Mouse (Mus musculus): Measurements from ENCODE around the gene Fbxl13. TPM values are rescaled to one million over a fixed set of nuclear protein-coding genes. Genes with fewer than 3 reads are reported as not detected.

Gene Fbxl13
- total RNA-seq, 2 experiments from 2014 or later, result 0.12 TPM; not detected in 1

Other genes starting within 250 kb of the Fbxl13 start
- not detected in 2 replicates for gene Ccdc146, start 221.0 kb downstream of the Fbxl13 start, total RNA-seq (2015)
- 0.51 and 0.83 TPM in 2 replicates for gene Ccdc146, start 221.0 kb downstream of the Fbxl13 start, total RNA-seq (2017)
- 9.1 and 14.7 TPM in 2 replicates for gene Fam185a, start 220.7 kb downstream of the Fbxl13 start, total RNA-seq (2015)
- gene Fam185a, start 220.7 kb downstream of the Fbxl13 start, total RNA-seq (2017), result 15.2 and 17.2 TPM in 2 replicates
- not detected in 2 replicates for gene Lrrc17, start 102.1 kb downstream of the Fbxl13 start, total RNA-seq (2015)
- gene Lrrc17, start 102.1 kb downstream of the Fbxl13 start, total RNA-seq (2017), result not detected in 2 replicates
- 51.9 and 52.8 TPM in 2 replicates for gene Armc10, start 179 bp upstream of the Fbxl13 start, total RNA-seq (2015)
- gene Armc10, start 179 bp upstream of the Fbxl13 start, total RNA-seq (2017), result 50.8 and 59.1 TPM in 2 replicates
- 5.3 and 6.9 TPM in 2 replicates for gene Napepld, start 55.8 kb upstream of the Fbxl13 start, total RNA-seq (2015)
- gene Napepld, start 55.8 kb upstream of the Fbxl13 start, total RNA-seq (2017), result 3.5 and 3.8 TPM in 2 replicates
- gene Pmpcb, start 91.5 kb upstream of the Fbxl13 start, total RNA-seq (2015), result 92.4 and 109 TPM in 2 replicates
- 96.1 and 115 TPM in 2 replicates for gene Pmpcb, start 91.5 kb upstream of the Fbxl13 start, total RNA-seq (2017)
- 143 and 148 TPM in 2 replicates for gene Dnajc2, start 139.6 kb upstream of the Fbxl13 start, total RNA-seq (2015)
- 185 and 221 TPM in 2 replicates for gene Dnajc2, start 139.6 kb upstream of the Fbxl13 start, total RNA-seq (2017)
- 106 and 112 TPM in 2 replicates for gene Psmc2, start 139.6 kb upstream of the Fbxl13 start, total RNA-seq (2015)
- 102 and 105 TPM in 2 replicates for gene Psmc2, start 139.6 kb upstream of the Fbxl13 start, total RNA-seq (2017)
- not detected in 2 replicates for gene Slc26a5, start 220.0 kb upstream of the Fbxl13 start, total RNA-seq (2015)
- not detected in 2 replicates for gene Slc26a5, start 220.0 kb upstream of the Fbxl13 start, total RNA-seq (2017)

All from megakaryocyte progenitor cell, adult 5-6 weeks (primary cell).